Mouse (Mus musculus) embryo, embryonic 10 days (tissue): Measurements from ENCODE around the gene Zfp418.
A peak's percentile ranks its signal among the peaks of the same experiment; 100 is the strongest.
"Not testable (repeated sequence)": the region's sequence is repeated elsewhere in the genome, so short reads cannot be mapped to it uniquely, and the experiment has no call there.

Experiments
- DNase-seq: peaks from one replicate; pipeline ENCODE4 v3.0.0-alpha.2; 2015; ENCODE audit warnings: low spot score

The Zfp418 gene

GRCm38 (mm10) chr7:7171227-7172147, at the start of gene Zfp418:
Zfp418 (plus strand) TSS chr7:7171330.
- peak; percentile 85 for DNase-seq

DNA sequence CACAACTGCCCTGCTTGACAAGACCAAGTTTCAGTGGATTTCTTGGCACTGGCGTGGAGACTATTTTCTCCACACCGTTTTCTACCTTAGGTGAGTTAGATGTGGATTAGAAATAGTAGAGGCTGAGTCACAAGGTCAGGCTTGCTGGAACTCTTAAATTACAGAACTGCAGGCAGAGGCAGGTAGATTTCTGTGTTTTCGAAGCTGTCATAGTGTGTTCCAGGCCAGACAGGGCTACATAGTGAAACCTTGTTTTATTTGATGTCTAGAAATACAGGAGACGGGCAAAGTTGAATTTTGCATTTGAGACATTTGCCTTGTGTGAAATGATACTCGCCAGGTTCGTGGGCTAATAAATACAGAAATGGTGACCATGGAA, 49.5 kb upstream of the Zfp418 start:
- no peak for DNase-seq

DNA sequence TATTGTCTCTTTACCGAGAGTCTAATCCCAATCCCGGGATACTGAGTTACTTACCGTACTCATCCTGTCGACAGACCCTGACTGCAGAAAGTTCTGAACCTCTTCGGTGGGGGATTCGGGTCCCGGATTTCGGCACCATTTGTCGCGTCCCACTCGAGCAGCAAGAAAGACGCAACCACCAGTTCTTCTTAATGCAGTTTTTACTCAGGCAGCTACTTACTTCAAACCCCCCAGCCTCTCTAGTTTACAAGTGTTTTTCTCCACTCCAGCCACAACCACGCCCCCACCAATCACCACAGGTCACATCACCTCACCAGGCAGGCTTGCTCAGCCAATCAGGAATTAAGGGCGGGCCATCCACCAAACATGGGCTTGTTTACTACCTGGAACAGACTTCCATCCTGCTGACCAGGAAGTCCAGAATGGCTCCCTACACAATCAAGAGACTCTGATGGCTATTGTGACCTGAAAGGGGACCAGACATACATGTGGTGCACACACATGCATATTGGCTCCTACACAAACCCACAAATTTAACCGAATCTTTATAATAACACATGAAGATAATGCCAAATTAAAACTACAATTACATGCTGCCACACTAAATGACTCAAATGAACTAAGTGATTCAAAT, 40.5 kb upstream of the Zfp418 start:
- not testable (repeated sequence) for DNase-seq

DNA sequence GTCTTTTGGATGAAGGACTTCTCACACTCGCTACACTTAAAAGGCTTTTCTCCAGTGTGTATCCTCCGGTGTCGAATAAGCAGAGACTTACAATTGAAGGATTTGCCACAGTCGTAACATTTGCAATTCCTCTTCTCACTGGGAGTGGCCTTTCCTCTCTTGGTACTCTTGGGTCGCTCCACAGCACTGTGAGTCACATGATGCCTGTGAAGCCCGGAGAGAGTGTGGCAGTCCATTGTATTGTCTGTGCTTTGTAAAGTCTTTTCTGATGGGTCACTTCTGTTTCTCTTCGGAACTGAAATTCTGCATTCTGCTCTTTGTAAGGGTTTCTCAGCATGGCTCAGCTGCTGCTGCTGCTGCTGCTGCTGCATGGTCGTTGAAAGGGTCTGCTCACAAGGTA, 38.4 kb upstream of the Zfp418 start:
- DNase-seq = no peak

DNA sequence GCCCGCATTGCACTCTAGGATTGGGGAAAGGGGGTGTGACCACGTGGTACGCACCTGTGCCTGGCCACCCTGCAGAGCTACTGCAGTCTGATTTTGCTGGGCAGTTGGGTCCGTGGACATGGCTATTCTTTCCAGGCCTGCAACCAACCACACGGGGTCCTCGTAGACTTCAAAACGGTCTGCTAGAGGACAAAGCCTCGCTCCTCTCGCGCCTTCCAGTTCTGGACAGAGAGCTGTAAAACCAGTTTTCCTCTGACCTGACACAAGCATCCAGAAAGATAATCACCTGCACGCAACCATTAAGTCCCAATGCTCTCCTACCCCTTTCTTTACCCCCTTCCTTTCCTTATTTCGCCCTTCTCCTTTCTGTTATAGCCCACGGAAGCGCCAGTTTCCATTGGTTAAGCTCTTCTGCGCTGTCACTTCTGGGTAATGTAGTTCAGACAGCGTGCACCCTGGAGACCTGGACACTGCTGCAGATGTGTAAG, 34.7 kb upstream of the Zfp418 start, which contains the start of gene Zfp773:
Zfp773 (minus strand) TSS at position 377 of the 488 bp plus-strand sequence.
- DNase-seq = peak; percentile 84

DNA sequence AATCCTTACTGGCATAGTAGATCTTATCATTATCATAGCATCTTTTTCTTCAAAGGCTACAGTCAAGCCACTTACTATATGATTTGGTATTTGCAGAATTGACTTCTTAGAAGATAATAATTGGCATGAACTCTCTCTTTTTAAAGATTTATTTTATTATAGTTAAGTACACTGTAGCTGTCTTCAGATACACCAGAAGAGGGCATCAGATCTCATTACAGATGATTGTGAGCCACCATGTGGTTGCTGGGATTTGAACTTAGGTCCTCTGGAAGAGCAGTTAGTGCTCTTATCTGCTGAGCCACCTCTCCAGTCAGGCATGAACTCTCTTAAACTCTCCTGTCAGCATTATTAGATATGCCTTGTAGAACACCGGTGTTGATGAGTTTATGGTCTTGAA, 26.9 kb upstream of the Zfp418 start:
- DNase-seq = no peak

- no peak for DNase-seq
Measured at GRCm38 (mm10) chr7:7145991-7146608, 25.0 kb upstream of the Zfp418 start.

GRCm38 (mm10) chr7:7185897-7186296, 14.8 kb downstream of the Zfp418 start:
- no peak for DNase-seq

DNA sequence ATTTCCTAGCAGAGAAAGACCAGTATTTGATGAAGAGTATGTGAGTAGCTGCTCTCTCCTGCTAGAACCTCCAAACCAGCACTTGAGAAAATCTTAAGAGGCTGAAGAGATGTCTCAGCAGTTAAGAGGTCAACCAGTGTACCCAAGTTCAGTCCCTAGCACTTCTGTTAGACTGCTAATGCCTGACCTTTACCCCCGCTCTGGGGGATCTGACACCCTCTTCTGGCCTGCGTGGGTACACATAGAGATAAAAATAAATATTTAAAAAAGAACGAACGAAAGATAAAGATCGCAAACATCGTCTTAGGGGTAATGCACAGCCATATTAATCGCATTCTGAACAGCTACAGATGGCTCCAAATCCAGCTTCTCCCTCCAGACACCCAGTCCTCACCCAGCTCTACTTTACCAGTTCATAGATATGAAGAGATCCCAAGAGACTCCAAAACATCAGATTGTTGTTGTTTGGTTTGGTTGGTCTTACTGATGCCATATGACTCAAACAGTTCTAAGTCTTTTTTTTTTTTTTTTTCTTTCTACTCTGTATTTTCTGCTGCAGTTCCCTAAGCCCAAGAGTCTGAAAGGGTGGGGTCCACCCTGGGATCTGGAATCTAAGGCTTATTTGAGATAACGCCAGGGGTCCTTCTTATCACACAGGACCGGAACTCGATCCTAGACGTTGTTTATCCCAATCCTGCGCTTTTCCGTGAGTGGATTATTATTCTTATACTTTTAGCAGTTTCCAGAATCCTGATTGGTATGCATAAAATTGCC, 16.5 kb downstream of the Zfp418 start:
- no peak for DNase-seq

GRCm38 (mm10) chr7:7188191-7188942, 17.2 kb downstream of the Zfp418 start:
- peak; percentile 79 for DNase-seq

GRCm38 (mm10) chr7:7209313-7210151, 38.4 kb downstream of the Zfp418 start, which contains the start of gene Zfp772:
Zfp772 (minus strand) TSS chr7:7209998.
- DNase-seq = peak; percentile 40
